Mouse (Mus musculus): ENCODE results near the gene Nomo1. TPM values are rescaled to one million over a fixed set of nuclear protein-coding genes. Genes with fewer than 3 reads are reported as not detected.

Nomo1 gene
- polyA plus RNA-seq, 1 experiment from 2014 or later: 36.9 TPM

DNA sequence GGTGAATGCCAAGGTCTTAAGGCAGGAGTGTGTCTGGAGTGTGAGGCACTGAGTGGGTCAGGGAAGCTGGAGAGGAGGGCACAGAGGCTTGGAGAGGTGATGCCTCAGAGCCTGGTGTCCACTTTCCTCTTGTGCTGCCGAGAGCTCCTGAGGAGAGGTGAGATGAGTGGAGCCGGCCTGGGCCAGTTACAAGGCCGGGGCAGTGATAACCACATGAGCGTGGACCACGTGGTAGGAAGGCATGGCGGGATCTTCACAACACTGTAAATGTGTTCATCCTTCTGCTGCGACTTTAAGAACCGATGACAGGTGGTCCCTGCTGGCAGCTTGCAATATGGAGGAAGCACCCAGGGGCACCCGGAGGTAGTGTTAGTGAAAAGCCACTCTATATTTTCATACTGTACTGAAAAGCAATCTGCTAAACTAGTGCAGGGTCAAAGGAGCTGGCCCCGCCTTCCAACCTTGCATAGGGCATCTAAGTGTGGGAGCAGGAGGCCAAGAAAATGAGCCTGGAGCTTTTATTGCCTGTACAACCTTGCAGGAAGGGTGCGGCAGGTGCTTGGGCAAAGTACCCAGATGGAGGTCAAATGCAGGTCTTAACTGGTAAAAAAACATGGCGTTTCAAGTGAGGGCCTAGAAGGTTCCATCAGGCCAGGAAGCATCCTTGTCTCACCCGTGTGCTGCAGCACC is 14.5 kb downstream of the Nomo1 start:
- no peak for ATAC-seq (ENCODE audit: borderline replicate concordance, extremely low read depth, low FRiP score, low TSS enrichment)
- no peaks in the 10 kb centered on the region for H3K4me1 ChIP-seq
- no peak overlapping the region for H3K4me3 ChIP-seq
- H3K4me2 ChIP-seq: no peak overlapping the region
- no peaks in the 10 kb centered on the region for H3K27me3 ChIP-seq
- H3K9me3 ChIP-seq: no peaks in the 10 kb centered on the region
- peaks cover 44% of the 10 kb centered on the region for H3K36me3 ChIP-seq
- no peak overlapping the region for H3K27ac ChIP-seq
- H3K9ac ChIP-seq: no peak overlapping the region
- WGBS: 88% methylated on average over 13 of the region's 13 CpGs

DNA sequence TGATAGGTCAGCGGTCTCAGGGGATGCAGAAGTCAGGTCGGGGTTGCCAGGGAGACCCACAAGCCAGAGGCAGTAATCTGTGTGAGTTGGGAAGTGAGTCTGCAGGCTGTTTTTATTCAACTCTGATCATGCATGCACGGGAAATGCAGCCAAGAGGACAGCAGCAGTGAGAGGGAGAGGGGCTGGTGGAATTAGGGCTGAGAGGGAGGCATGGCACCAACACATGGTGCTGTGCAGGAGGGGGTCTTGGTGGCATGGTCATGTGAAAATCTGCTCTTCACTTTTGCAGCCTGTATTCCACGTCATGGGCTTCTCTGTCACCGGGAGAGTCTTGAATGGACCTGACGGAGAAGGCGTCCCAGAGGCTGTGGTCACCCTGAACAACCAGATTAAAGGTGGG is 16.5 kb downstream of the Nomo1 start:
- H3K4me2 ChIP-seq: no peak overlapping the region
- H3K9ac ChIP-seq: no peak overlapping the region
- no peak for ATAC-seq (ENCODE audit: borderline replicate concordance, extremely low read depth, low FRiP score, low TSS enrichment)
- H3K9me3 ChIP-seq: no peaks in the 10 kb centered on the region
- H3K4me3 ChIP-seq: no peak overlapping the region
- peaks cover 49% of the 10 kb centered on the region for H3K36me3 ChIP-seq
- H3K4me1 ChIP-seq: no peaks in the 10 kb centered on the region
- H3K27me3 ChIP-seq: no peaks in the 10 kb centered on the region
- 90% methylated on average over 7 of the region's 7 CpGs for WGBS
- H3K27ac ChIP-seq: no peak overlapping the region

DNA sequence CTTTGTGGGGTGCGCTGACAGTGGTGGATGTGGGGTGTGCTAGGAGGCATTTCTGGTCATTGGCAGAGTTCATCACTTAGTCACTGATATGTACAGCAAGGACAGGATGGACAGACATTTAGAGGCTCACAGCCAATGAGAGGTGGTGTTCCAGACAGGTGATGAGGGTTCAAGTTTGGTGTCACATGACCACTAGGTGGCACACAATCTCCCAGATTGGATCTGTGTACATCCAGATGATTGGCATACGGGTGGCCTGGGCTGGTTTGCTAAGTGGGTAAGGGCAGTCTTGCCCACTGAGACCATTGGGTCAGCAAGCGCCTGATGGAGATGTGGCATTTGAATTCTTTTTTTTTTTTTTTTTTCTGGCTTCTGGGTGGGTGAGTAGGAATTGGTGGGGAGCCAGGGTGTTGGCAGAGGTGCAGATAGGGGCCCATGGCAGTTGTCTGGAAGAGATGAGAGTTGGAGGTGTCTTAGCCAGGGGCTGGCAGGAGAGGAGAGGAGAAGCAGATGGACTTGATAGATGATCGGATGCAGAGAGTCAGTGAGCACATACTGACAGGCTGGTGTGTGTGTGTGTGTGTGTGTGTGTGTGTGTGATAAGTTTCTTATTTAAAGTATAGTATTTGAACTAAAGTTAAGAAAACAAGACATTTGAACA is 18.8 kb downstream of the Nomo1 start:
- H3K4me2 ChIP-seq: no peak overlapping the region
- no peaks in the 10 kb centered on the region for H3K9me3 ChIP-seq
- H3K4me3 ChIP-seq: no peak overlapping the region
- no peaks in the 10 kb centered on the region for H3K4me1 ChIP-seq
- 85% methylated on average over 4 of the region's 4 CpGs for WGBS
- H3K9ac ChIP-seq: no peak overlapping the region
- no peak overlapping the region for H3K27ac ChIP-seq
- H3K27me3 ChIP-seq: no peaks in the 10 kb centered on the region
- peaks cover 43% of the 10 kb centered on the region for H3K36me3 ChIP-seq
- ATAC-seq (ENCODE audit: borderline replicate concordance, extremely low read depth, low FRiP score, low TSS enrichment): no peak

DNA sequence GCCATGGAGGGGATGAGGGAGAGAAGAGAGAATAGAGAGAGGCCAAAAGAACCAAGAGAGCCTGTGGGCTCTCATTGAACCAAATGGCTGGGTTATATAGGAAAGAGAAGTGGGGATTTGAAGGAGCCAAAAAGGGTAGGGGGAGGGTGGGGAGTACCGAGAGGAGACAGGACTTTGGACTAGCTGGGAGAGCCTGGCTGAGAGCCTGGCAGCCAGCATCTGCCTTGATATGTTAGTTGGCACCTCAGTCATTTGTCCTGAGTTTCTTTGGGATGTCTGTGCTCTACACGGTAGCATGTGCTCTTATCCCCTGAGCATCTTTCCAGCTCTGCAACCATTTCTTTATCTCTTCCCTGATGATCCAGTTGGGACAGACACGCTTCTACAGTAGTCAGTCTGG is 20.1 kb downstream of the Nomo1 start:
- Histone ChIP-seq H3K4me2 (no peak overlapping the region), H3K27ac (no peak overlapping the region), H3K27me3 (no peaks in the 10 kb centered on the region), H3K9ac (no peak overlapping the region), H3K36me3 (peaks cover 44% of the 10 kb centered on the region), H3K4me3 (no peak overlapping the region), H3K9me3 (no peaks in the 10 kb centered on the region), H3K4me1 (no peaks in the 10 kb centered on the region)
- ATAC-seq (ENCODE audit: borderline replicate concordance, extremely low read depth, low FRiP score, low TSS enrichment): no peak
- whole genome bisulfite sequencing: 88% methylated on average over 3 of the region's 3 CpGs

DNA sequence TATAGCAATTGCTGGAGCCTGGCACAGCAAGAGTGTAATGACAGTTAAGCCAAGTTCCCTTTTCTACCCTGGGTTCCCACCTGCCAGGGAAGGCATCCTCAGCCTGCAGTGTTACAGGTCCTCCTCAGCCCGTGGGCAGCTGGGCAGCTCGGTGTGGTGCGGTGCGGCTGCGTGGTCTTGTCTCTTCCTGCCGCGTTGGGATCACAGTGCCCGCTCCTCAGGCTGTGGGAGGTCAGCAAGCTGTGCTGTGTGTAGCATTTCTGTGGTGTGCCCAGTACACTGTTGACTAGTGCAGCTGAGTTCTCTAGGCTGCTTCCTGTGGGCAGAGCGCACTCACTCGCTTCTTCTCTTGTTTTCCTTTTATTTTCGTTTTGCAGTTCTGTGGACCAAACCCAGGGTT is 25.4 kb downstream of the Nomo1 start:
- ATAC-seq (ENCODE audit: borderline replicate concordance, extremely low read depth, low FRiP score, low TSS enrichment): no peak
- peaks cover 64% of the 10 kb centered on the region for H3K36me3 ChIP-seq
- H3K27ac ChIP-seq: no peak overlapping the region
- no peaks in the 10 kb centered on the region for H3K9me3 ChIP-seq
- 90% methylated on average over 11 of the region's 11 CpGs for WGBS
- no peaks in the 10 kb centered on the region for H3K27me3 ChIP-seq
- H3K9ac ChIP-seq: no peak overlapping the region
- H3K4me3 ChIP-seq: no peak overlapping the region
- no peaks in the 10 kb centered on the region for H3K4me1 ChIP-seq
- no peak overlapping the region for H3K4me2 ChIP-seq

DNA sequence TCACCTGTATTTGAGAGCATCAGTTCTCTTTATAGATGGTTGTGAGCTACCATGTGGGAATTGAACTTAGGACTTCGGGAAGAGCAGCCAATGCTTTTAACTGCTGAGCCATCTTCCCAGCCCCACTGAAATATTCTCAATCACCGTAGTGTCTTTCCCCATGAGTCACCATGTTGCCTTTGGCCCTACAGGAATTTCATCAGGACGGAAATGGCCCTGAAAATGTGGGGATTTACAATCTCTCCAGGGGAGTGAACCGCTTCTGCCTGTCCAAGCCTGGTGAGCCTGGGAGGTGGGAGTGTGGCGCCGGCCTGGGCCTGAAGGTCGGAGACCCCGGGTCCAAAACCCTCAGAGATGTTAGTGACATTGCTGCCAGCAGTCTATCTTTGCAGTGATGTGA is 27.2 kb downstream of the Nomo1 start:
- Histone ChIP-seq H3K36me3 (peaks cover 55% of the 10 kb centered on the region), H3K4me3 (no peak overlapping the region), H3K9me3 (no peaks in the 10 kb centered on the region), H3K27ac (no peak overlapping the region), H3K9ac (no peak overlapping the region), H3K27me3 (no peaks in the 10 kb centered on the region), H3K4me2 (no peak overlapping the region), H3K4me1 (no peaks in the 10 kb centered on the region)
- no peak for ATAC-seq (ENCODE audit: borderline replicate concordance, extremely low read depth, low FRiP score, low TSS enrichment)
- WGBS: 91% methylated on average over 8 of the region's 8 CpGs

DNA sequence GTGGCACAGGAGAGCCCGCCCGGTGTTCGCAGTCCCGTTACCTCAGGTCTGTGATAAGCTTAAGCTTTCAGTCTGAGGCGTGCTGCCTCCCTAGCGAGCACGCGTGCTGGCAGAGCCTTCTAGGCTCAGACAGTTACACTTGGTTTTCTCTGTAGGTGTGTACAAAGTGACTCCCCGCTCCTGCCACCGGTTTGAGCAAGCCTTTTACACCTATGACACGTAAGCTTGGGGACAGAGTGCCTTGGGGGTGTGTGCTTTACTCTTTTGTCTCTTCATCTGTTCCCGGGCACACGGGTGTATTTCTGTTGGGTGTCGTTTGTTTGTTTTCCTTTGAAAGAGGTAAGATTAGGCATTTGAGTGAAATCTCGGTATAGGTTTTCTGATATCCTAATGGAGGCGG is 28.1 kb downstream of the Nomo1 start:
- no peak overlapping the region for H3K4me2 ChIP-seq
- H3K4me1 ChIP-seq: no peaks in the 10 kb centered on the region
- H3K27me3 ChIP-seq: no peaks in the 10 kb centered on the region
- WGBS: 91% methylated on average over 16 of the region's 16 CpGs
- H3K36me3 ChIP-seq: peaks cover 54% of the 10 kb centered on the region
- no peak for ATAC-seq (ENCODE audit: borderline replicate concordance, extremely low read depth, low FRiP score, low TSS enrichment)
- no peak overlapping the region for H3K9ac ChIP-seq
- H3K27ac ChIP-seq: no peak overlapping the region
- no peaks in the 10 kb centered on the region for H3K9me3 ChIP-seq
- no peak overlapping the region for H3K4me3 ChIP-seq

DNA sequence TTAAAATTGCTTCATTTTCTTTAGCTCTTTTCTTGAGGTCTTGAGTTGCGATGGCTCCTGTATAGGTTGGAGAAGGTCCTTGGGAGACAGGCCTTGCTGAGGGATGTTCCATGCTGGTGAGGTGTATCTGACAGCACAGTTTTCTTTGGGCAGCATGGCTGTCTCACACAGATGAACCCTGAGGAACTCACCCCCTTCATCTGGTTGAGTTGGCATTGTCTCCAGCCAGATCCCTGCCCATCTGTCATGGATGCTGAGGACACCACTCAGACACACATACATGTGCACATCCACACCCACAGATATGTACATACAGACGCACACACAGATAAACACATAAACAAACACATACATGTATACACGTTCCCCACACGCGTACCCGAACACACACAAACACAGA is 29.8 kb downstream of the Nomo1 start:
- H3K4me3 ChIP-seq: no peak overlapping the region
- no peak for ATAC-seq (ENCODE audit: borderline replicate concordance, extremely low read depth, low FRiP score, low TSS enrichment)
- peaks cover 57% of the 10 kb centered on the region for H3K36me3 ChIP-seq
- H3K27ac ChIP-seq: no peak overlapping the region
- H3K9ac ChIP-seq: no peak overlapping the region
- H3K9me3 ChIP-seq: no peaks in the 10 kb centered on the region
- H3K4me1 ChIP-seq: no peaks in the 10 kb centered on the region
- H3K4me2 ChIP-seq: no peak overlapping the region
- no peaks in the 10 kb centered on the region for H3K27me3 ChIP-seq
- WGBS: 88% methylated on average over 6 of the region's 6 CpGs

DNA sequence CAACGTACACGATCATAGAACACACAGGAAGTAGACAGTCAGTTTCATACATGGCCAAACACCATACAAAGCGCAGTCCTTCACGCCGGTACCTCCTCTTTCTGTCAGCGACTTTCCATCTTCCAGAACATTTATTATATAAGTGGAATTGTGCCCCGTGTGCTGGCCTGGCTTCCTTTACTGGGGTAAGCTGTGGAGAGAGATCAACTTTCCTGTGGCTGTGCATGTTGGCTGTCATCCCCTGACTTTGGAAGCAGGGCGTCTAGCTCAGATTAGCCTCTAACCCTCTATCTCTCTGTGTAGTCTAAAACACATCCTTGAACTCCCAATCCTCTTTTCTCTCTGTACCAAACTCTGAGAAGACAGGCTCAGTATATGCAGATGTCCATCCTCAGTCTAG is 35.3 kb downstream of the Nomo1 start:
- Histone ChIP-seq H3K27me3 (no peaks in the 10 kb centered on the region), H3K9ac (no peak overlapping the region), H3K4me3 (no peak overlapping the region), H3K4me2 (no peak overlapping the region), H3K9me3 (no peaks in the 10 kb centered on the region), H3K4me1 (no peaks in the 10 kb centered on the region), H3K36me3 (peaks cover 71% of the 10 kb centered on the region), H3K27ac (no peak overlapping the region)
- no peak for ATAC-seq (ENCODE audit: borderline replicate concordance, extremely low read depth, low FRiP score, low TSS enrichment)
- 92% methylated on average over 8 of the region's 8 CpGs for WGBS

DNA sequence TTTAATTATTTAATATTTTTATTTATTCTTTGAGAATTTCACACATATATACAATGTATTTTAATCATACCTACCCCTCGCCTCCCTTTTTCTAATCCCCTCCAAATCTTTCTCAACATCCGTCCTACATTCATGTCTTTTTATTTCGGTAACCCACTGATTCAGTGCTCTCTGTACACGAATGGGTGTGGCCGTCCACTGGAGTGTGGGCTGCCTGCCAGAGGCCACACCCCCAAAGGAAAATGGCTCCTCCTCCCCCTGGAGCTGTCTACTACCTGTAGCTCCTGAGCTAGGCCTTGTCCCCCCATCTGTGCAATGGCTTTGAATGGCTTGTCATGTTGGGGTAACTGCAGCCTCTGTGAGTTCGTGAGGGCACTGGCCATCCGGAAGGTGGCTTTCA is 43.3 kb downstream of the Nomo1 start:
- Histone ChIP-seq H3K9ac (no peak overlapping the region), H3K27ac (no peak overlapping the region), H3K9me3 (no peaks in the 10 kb centered on the region), H3K27me3 (no peaks in the 10 kb centered on the region), H3K4me3 (no peak overlapping the region), H3K4me2 (no peak overlapping the region), H3K4me1 (no peaks in the 10 kb centered on the region), H3K36me3 (peaks cover 54% of the 10 kb centered on the region)
- no peak for ATAC-seq (ENCODE audit: borderline replicate concordance, extremely low read depth, low FRiP score, low TSS enrichment)
- WGBS: 73% methylated on average over 7 of the region's 7 CpGs

DNA sequence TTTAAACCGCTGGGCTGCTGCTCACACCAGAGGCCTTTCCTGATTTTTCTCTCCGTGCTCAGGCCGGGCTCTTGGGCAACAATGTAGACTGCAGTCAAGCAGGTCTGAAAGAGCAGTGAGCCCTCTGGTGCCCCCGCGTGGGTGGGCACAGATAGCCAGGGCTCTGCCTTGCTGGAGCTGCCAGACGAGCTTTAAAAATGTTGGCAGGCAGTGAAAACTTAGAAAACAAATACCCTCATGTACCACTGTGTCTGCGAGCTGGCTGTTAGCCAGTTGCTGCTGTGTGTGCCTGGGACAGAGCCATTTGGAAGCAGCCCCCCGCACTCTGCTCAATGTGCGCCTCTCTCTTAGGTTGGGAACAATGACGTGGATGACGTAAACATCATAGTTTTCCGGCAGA is 44.2 kb downstream of the Nomo1 start:
- Histone ChIP-seq H3K9ac (no peak overlapping the region), H3K9me3 (no peaks in the 10 kb centered on the region), H3K4me1 (no peaks in the 10 kb centered on the region), H3K27ac (no peak overlapping the region), H3K4me3 (no peak overlapping the region), H3K27me3 (no peaks in the 10 kb centered on the region), H3K4me2 (no peak overlapping the region), H3K36me3 (peaks cover 54% of the 10 kb centered on the region)
- ATAC-seq (ENCODE audit: borderline replicate concordance, extremely low read depth, low FRiP score, low TSS enrichment): no peak
- WGBS: 74% methylated on average over 12 of the region's 12 CpGs

DNA sequence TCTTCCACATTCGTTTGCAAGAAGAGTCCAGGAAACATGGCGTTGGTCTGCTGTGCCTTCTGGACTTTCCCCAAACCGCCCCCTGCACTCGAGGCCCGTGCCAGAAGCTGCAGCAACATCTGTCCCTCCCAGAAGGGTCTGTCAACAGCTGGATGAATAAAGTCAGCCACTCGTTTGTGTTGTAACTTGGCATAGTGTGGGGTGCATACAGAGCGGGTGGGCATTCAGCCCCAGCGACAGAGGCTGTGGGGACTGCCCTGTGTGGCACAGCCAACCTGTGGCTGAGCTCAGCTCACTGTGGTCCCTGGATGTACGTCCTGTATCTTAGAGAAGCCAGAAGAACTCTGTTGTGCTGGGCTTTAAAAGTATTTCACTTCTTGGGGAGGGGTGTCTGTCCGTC is 50.5 kb downstream of the Nomo1 start:
- ATAC-seq (ENCODE audit: borderline replicate concordance, extremely low read depth, low FRiP score, low TSS enrichment): no peak
- peaks cover 39% of the 10 kb centered on the region for H3K36me3 ChIP-seq
- no peak overlapping the region for H3K27ac ChIP-seq
- WGBS: 72% methylated on average over 10 of the region's 10 CpGs
- no peaks in the 10 kb centered on the region for H3K27me3 ChIP-seq
- H3K9ac ChIP-seq: no peak overlapping the region
- no peaks in the 10 kb centered on the region for H3K4me1 ChIP-seq
- H3K9me3 ChIP-seq: no peaks in the 10 kb centered on the region
- H3K4me3 ChIP-seq: no peak overlapping the region
- no peak overlapping the region for H3K4me2 ChIP-seq

Measured in lung, embryonic 15.5 days (tissue).